In genomic region chr12:86805315-86805714, GRCm38 (mm10) we compare ENCODE assay signal across 12 mouse cellular contexts.
DNase-seq lines count a peak whose midpoint lies in the region; ATAC-seq lines count a peak whose summit lies in the region.
"Had no signal": no experiment of that assay in that cellular context is flagged by ENCODE, and none has a peak within 500 bp of the region (broad histone marks: within the 10 kb centered on the region; RNA-seq: fewer than 3 reads in every experiment).

No protein-coding gene starts in this region.

- no peak overlapping the region for H3K4me2 ChIP-seq in forebrain, embryonic 15.5 days (replicated peaks)
- H3K4me2 ChIP-seq in midbrain, embryonic 13.5 days (replicated peaks) = no peak overlapping the region

- no peak for ATAC-seq in forebrain, embryonic 15.5 days (replicated peaks)
- no peak for ATAC-seq in midbrain, embryonic 13.5 days

- intact Hi-C loops in heart, postnatal 25 days (cut with DNase I) = no loop called here

- peak overlapping the region; percentile 98 for H3K27ac ChIP-seq in forebrain, embryonic 15.5 days (replicated peaks)
- H3K27ac ChIP-seq in midbrain, embryonic 13.5 days = peak overlapping the region; percentile 99
- H3K27ac ChIP-seq: liver, embryonic 14.5 days had no signal

- H3K27me3 ChIP-seq in forebrain, embryonic 15.5 days = no peaks in the 10 kb centered on the region
- 0 out of 2 replicates have a peak, but pooled peaks cover 3% of the 10 kb centered on the region for H3K27me3 ChIP-seq in midbrain, embryonic 13.5 days
- H3K27me3 ChIP-seq: megakaryocyte, embryonic 14.5 days had no signal

- WGBS in forebrain, embryonic 15.5 days = 60% methylated on average over 4 of the region's 4 CpGs
- WGBS in midbrain, embryonic 13.5 days = 65% methylated on average over 4 of the region's 4 CpGs

- H3K9me3 ChIP-seq in forebrain, embryonic 15.5 days = no peaks in the 10 kb centered on the region
- no peaks in the 10 kb centered on the region for H3K9me3 ChIP-seq in midbrain, embryonic 13.5 days
- H3K9me3 ChIP-seq: megakaryocyte, embryonic 14.5 days had no signal

- no peaks in the 10 kb centered on the region for H3K36me3 ChIP-seq in forebrain, embryonic 15.5 days
- H3K36me3 ChIP-seq in midbrain, embryonic 13.5 days = no peaks in the 10 kb centered on the region

- no peak overlapping the region for H3K4me3 ChIP-seq in forebrain, embryonic 15.5 days
- H3K4me3 ChIP-seq in midbrain, embryonic 13.5 days (replicated peaks) = no peak overlapping the region
- H3K4me3 ChIP-seq: gastrocnemius, adult 2 months; megakaryocyte, embryonic 14.5 days had no signal

- H3K4me1 ChIP-seq in forebrain, embryonic 15.5 days = peaks cover 96% of the 10 kb centered on the region
- peaks cover 100% of the 10 kb centered on the region for H3K4me1 ChIP-seq in midbrain, embryonic 13.5 days (replicated peaks)

- H3K9ac ChIP-seq in forebrain, embryonic 15.5 days (replicated peaks) = no peak overlapping the region
- peak overlapping the region; percentile 51; the same call in 1 of the 2 replicates for H3K9ac ChIP-seq in midbrain, embryonic 13.5 days (replicated peaks)
- H3K9ac ChIP-seq: liver, embryonic 14.5 days had no signal

- DNase-seq in heart, adult 11 months = peak; percentile 89
- DNase-seq in heart, postnatal 25 days (ENCODE audit: low spot score) = no peak
- DNase-seq in ES-CJ7 (ENCODE audit: low read depth, low spot score) = peak; percentile 66
- DNase-seq in layer of hippocampus, adult 9-11 months = no peak
- no peak for DNase-seq in lung, postnatal 36 days
- no peak for DNase-seq in adipocyte (ENCODE audit: low spot score)
- DNase-seq: embryo, embryonic 11 days had no signal

Comparison
In these comparisons a context has a peak if more than half of its experiments do, and no peak if none do; other contexts are left out.
1. DNase-seq: peak in heart, adult 11 months (single experiment) and ES-CJ7 (single experiment); none in heart, postnatal 25 days (single experiment), layer of hippocampus, adult 9-11 months (single experiment), lung, postnatal 36 days (single experiment) and adipocyte (single experiment).